Mouse (Mus musculus): ENCODE results near the gene Dhrs1. TPM values are rescaled to one million over a fixed set of nuclear protein-coding genes. Genes with fewer than 3 reads are reported as not detected.

The Dhrs1 gene
- polyA plus RNA-seq, 1 experiment = 76.3 TPM

- H3K27me3 ChIP-seq (ENCODE audit: control insufficient read depth, insufficient read depth, insufficient read length) = no peaks in the 10 kb centered on the region
- no peaks in the 10 kb centered on the region for H3K36me3 ChIP-seq (ENCODE audit: control insufficient read depth, insufficient read depth)
- no peaks in the 10 kb centered on the region for H3K79me2 ChIP-seq (ENCODE audit: control insufficient read depth, insufficient read depth)
- H3K4me2 ChIP-seq (ENCODE audit: low read depth) = no peak overlapping the region
- peak overlapping the region; percentile 44 for H3K4me3 ChIP-seq
- no peak for TF ChIP-seq MAX (IDR thresholded peaks at IDR 0.05; ENCODE audit: low read depth)
- TF ChIP-seq CEBPB (IDR thresholded peaks at IDR 0.05; ENCODE audit: insufficient read depth, poor library complexity, severe bottlenecking) = no peak
- TF ChIP-seq E2F4 (IDR thresholded peaks at IDR 0.05; ENCODE audit: insufficient read depth) = no peak
- TF ChIP-seq REST (IDR thresholded peaks at IDR 0.05; ENCODE audit: insufficient read depth, insufficient read length) = no peak
- TF ChIP-seq TCF3 (IDR thresholded peaks at IDR 0.05; ENCODE audit: insufficient read length, low read depth) = no peak
- TF ChIP-seq MYOD1 (IDR thresholded peaks at IDR 0.05; ENCODE audit: control insufficient read depth in 1 of 3, insufficient read length in 2 of 3, low read depth in 2 of 3) = no peak
- no peak for TF ChIP-seq SRF (IDR thresholded peaks at IDR 0.05; ENCODE audit: control insufficient read depth, insufficient read length, low read depth)
- TF ChIP-seq USF1 (IDR thresholded peaks at IDR 0.05; ENCODE audit: low read depth) = no peak
- TF ChIP-seq MYOG (IDR thresholded peaks at IDR 0.05; ENCODE audit: control insufficient read depth in 1 of 3, insufficient read depth in 1 of 3, insufficient read length in 2 of 3, low read depth in 2 of 3) = no peak
- TF ChIP-seq POLR2AphosphoS2 (IDR thresholded peaks at IDR 0.05; ENCODE audit: insufficient read length, low read depth) = no peak
- no peak for TF ChIP-seq TCF12 (IDR thresholded peaks at IDR 0.05; ENCODE audit: insufficient read depth, poor library complexity, severe bottlenecking)
- no peak for TF ChIP-seq POLR2A (IDR thresholded peaks at IDR 0.05; ENCODE audit: insufficient read length, low read depth)
- H3ac ChIP-seq (ENCODE audit: control insufficient read depth, insufficient read length) = no peak overlapping the region
These were observed 24.8 kb downstream of the Dhrs1 start for GRCm38 (mm10) chr14:55720666-55721065.

- no peaks in the 10 kb centered on the region for H3K36me3 ChIP-seq (ENCODE audit: control insufficient read depth, insufficient read depth)
- no peak overlapping the region for H3ac ChIP-seq (ENCODE audit: control insufficient read depth, insufficient read length)
- H3K27me3 ChIP-seq (ENCODE audit: control insufficient read depth, insufficient read depth, insufficient read length) = no peaks in the 10 kb centered on the region
- H3K79me2 ChIP-seq (ENCODE audit: control insufficient read depth, insufficient read depth) = no peaks in the 10 kb centered on the region
- no peak overlapping the region for H3K4me2 ChIP-seq (ENCODE audit: low read depth)
- no peak overlapping the region for H3K4me3 ChIP-seq
- no peak for TF ChIP-seq E2F4 (IDR thresholded peaks at IDR 0.05; ENCODE audit: insufficient read depth)
- TF ChIP-seq USF1 (IDR thresholded peaks at IDR 0.05; ENCODE audit: low read depth) = no peak
- no peak for TF ChIP-seq REST (IDR thresholded peaks at IDR 0.05; ENCODE audit: insufficient read depth, insufficient read length)
- TF ChIP-seq CEBPB (IDR thresholded peaks at IDR 0.05; ENCODE audit: insufficient read depth, poor library complexity, severe bottlenecking) = no peak
- no peak for TF ChIP-seq TCF3 (IDR thresholded peaks at IDR 0.05; ENCODE audit: insufficient read length, low read depth)
- TF ChIP-seq POLR2AphosphoS2 (IDR thresholded peaks at IDR 0.05; ENCODE audit: insufficient read length, low read depth) = no peak
- no peak for TF ChIP-seq MYOD1 (IDR thresholded peaks at IDR 0.05; ENCODE audit: control insufficient read depth in 1 of 3, insufficient read length in 2 of 3, low read depth in 2 of 3)
- TF ChIP-seq MYOG (IDR thresholded peaks at IDR 0.05; ENCODE audit: control insufficient read depth in 1 of 3, insufficient read depth in 1 of 3, insufficient read length in 2 of 3, low read depth in 2 of 3) = no peak
- TF ChIP-seq TCF12 (IDR thresholded peaks at IDR 0.05; ENCODE audit: insufficient read depth, poor library complexity, severe bottlenecking) = no peak
- TF ChIP-seq POLR2A (IDR thresholded peaks at IDR 0.05; ENCODE audit: insufficient read length, low read depth) = no peak
- TF ChIP-seq SRF (IDR thresholded peaks at IDR 0.05; ENCODE audit: control insufficient read depth, insufficient read length, low read depth) = no peak
- no peak for TF ChIP-seq MAX (IDR thresholded peaks at IDR 0.05; ENCODE audit: low read depth)
These were observed 25.8 kb downstream of the Dhrs1 start for GRCm38 (mm10) chr14:55719737-55720136.

- Histone ChIP-seq H3K36me3 (ENCODE audit: control insufficient read depth, insufficient read depth) (no peaks in the 10 kb centered on the region), H3K79me2 (ENCODE audit: control insufficient read depth, insufficient read depth) (no peaks in the 10 kb centered on the region), H3K27me3 (ENCODE audit: control insufficient read depth, insufficient read depth, insufficient read length) (no peaks in the 10 kb centered on the region), H3K4me3 (no peak overlapping the region), H3K4me2 (ENCODE audit: low read depth) (no peak overlapping the region), H3ac (ENCODE audit: control insufficient read depth, insufficient read length) (no peak overlapping the region)
- TF ChIP-seq TCF12 (IDR thresholded peaks at IDR 0.05; ENCODE audit: insufficient read depth, poor library complexity, severe bottlenecking) (no peak), POLR2A (IDR thresholded peaks at IDR 0.05; ENCODE audit: insufficient read length, low read depth) (no peak), REST (IDR thresholded peaks at IDR 0.05; ENCODE audit: insufficient read depth, insufficient read length) (no peak), TCF3 (IDR thresholded peaks at IDR 0.05; ENCODE audit: insufficient read length, low read depth) (no peak), E2F4 (IDR thresholded peaks at IDR 0.05; ENCODE audit: insufficient read depth) (no peak), CEBPB (IDR thresholded peaks at IDR 0.05; ENCODE audit: insufficient read depth, poor library complexity, severe bottlenecking) (no peak), USF1 (IDR thresholded peaks at IDR 0.05; ENCODE audit: low read depth) (no peak), MYOG (IDR thresholded peaks at IDR 0.05; ENCODE audit: control insufficient read depth in 1 of 3, insufficient read depth in 1 of 3, insufficient read length in 2 of 3, low read depth in 2 of 3) (no peak), MAX (IDR thresholded peaks at IDR 0.05; ENCODE audit: low read depth) (no peak), POLR2AphosphoS2 (IDR thresholded peaks at IDR 0.05; ENCODE audit: insufficient read length, low read depth) (no peak), MYOD1 (IDR thresholded peaks at IDR 0.05; ENCODE audit: control insufficient read depth in 1 of 3, insufficient read length in 2 of 3, low read depth in 2 of 3) (no peak)
These were observed 28.6 kb downstream of the Dhrs1 start for GRCm38 (mm10) chr14:55716884-55717283.

- Histone ChIP-seq H3K79me2 (ENCODE audit: control insufficient read depth, insufficient read depth) (no peaks in the 10 kb centered on the region), H3K27me3 (ENCODE audit: control insufficient read depth, insufficient read depth, insufficient read length) (no peaks in the 10 kb centered on the region), H3K4me2 (ENCODE audit: low read depth) (no peak overlapping the region), H3K4me3 (no peak overlapping the region), H3K36me3 (ENCODE audit: control insufficient read depth, insufficient read depth) (no peaks in the 10 kb centered on the region), H3ac (ENCODE audit: control insufficient read depth, insufficient read length) (no peak overlapping the region)
- TF ChIP-seq MAX (IDR thresholded peaks at IDR 0.05; ENCODE audit: low read depth) = no peak
- no peak for TF ChIP-seq REST (IDR thresholded peaks at IDR 0.05; ENCODE audit: insufficient read depth, insufficient read length)
- TF ChIP-seq TCF12 (IDR thresholded peaks at IDR 0.05; ENCODE audit: insufficient read depth, poor library complexity, severe bottlenecking) = no peak
- no peak for TF ChIP-seq MYOG (IDR thresholded peaks at IDR 0.05; ENCODE audit: control insufficient read depth in 1 of 3, insufficient read depth in 1 of 3, insufficient read length in 2 of 3, low read depth in 2 of 3)
- no peak for TF ChIP-seq USF1 (IDR thresholded peaks at IDR 0.05; ENCODE audit: low read depth)
- no peak for TF ChIP-seq SRF (IDR thresholded peaks at IDR 0.05; ENCODE audit: control insufficient read depth, insufficient read length, low read depth)
- TF ChIP-seq E2F4 (IDR thresholded peaks at IDR 0.05; ENCODE audit: insufficient read depth) = no peak
- TF ChIP-seq POLR2AphosphoS2 (IDR thresholded peaks at IDR 0.05; ENCODE audit: insufficient read length, low read depth) = no peak
- TF ChIP-seq POLR2A (IDR thresholded peaks at IDR 0.05; ENCODE audit: insufficient read length, low read depth) = no peak
- TF ChIP-seq MYOD1 (IDR thresholded peaks at IDR 0.05; ENCODE audit: control insufficient read depth in 1 of 3, insufficient read length in 2 of 3, low read depth in 2 of 3) = no peak
These were observed 29.2 kb downstream of the Dhrs1 start for GRCm38 (mm10) chr14:55716271-55716670.

All from myocyte (in vitro differentiated cells).